Mouse (Mus musculus): ENCODE data around the gene Gcdh. TPM values are rescaled to one million over a fixed set of nuclear protein-coding genes. Genes with fewer than 3 reads are reported as not detected.

Gene Gcdh
- total RNA-seq (2021) = 10 to 100 TPM; 32.4 to 39.7 TPM

GRCm38 (mm10) chr8:84893709-84894134 lies at the start of gene Gcdh:
Gene Gcdh (minus strand): TSS chr8:84893921.
- DNase-seq (ENCODE audit: extremely low spot score in 1 of 2, low spot score in 1 of 2) = peak; percentile 69

- no peak for DNase-seq (ENCODE audit: extremely low spot score in 1 of 2, low spot score in 1 of 2)
These were observed 44.1 kb upstream of the Gcdh start for GRCm38 (mm10) chr8:84937620-84938485.

GRCm38 (mm10) chr8:84936962-84937546 lies 43.3 kb upstream of the Gcdh start, which contains the start of gene Mast1:
Gene Mast1 (minus strand): TSS chr8:84937359.
- peak; percentile 67 to 78 for DNase-seq (ENCODE audit: extremely low spot score in 1 of 2, low spot score in 1 of 2)

- DNase-seq (ENCODE audit: extremely low spot score in 1 of 2, low spot score in 1 of 2) = no peak
These were observed 42.6 kb upstream of the Gcdh start for GRCm38 (mm10) chr8:84936041-84936961.

GRCm38 (mm10) chr8:84935489-84935888 lies 41.8 kb upstream of the Gcdh start:
- no peak for DNase-seq (ENCODE audit: extremely low spot score in 1 of 2, low spot score in 1 of 2)

GRCm38 (mm10) chr8:84934860-84935259 lies 41.1 kb upstream of the Gcdh start:
- no peak for DNase-seq (ENCODE audit: extremely low spot score in 1 of 2, low spot score in 1 of 2)

- no peak for DNase-seq (ENCODE audit: extremely low spot score in 1 of 2, low spot score in 1 of 2)
These were observed 40.2 kb upstream of the Gcdh start for GRCm38 (mm10) chr8:84933767-84934559.

- DNase-seq (ENCODE audit: extremely low spot score in 1 of 2, low spot score in 1 of 2) = no peak
These were observed 36.9 kb upstream of the Gcdh start for GRCm38 (mm10) chr8:84930582-84930981.

GRCm38 (mm10) chr8:84928456-84929306 lies 35.0 kb upstream of the Gcdh start:
- peak in 1 of 2 experiments; percentile 80 for DNase-seq (ENCODE audit: extremely low spot score in 1 of 2, low spot score in 1 of 2)

- no peak for DNase-seq (ENCODE audit: extremely low spot score in 1 of 2, low spot score in 1 of 2)
These were observed 33.8 kb upstream of the Gcdh start for GRCm38 (mm10) chr8:84927513-84927912.

- DNase-seq (ENCODE audit: extremely low spot score in 1 of 2, low spot score in 1 of 2) = no peak
These were observed 31.8 kb upstream of the Gcdh start for GRCm38 (mm10) chr8:84925557-84925956.

- DNase-seq (ENCODE audit: extremely low spot score in 1 of 2, low spot score in 1 of 2) = no peak
These were observed 27.9 kb upstream of the Gcdh start for GRCm38 (mm10) chr8:84921596-84921995.

- DNase-seq (ENCODE audit: extremely low spot score in 1 of 2, low spot score in 1 of 2) = no peak
These were observed 24.9 kb upstream of the Gcdh start for GRCm38 (mm10) chr8:84918646-84919045.

- no peak for DNase-seq (ENCODE audit: extremely low spot score in 1 of 2, low spot score in 1 of 2)
These were observed 24.1 kb upstream of the Gcdh start for GRCm38 (mm10) chr8:84917781-84918180.

- no peak for DNase-seq (ENCODE audit: extremely low spot score in 1 of 2, low spot score in 1 of 2)
These were observed 21.5 kb upstream of the Gcdh start for GRCm38 (mm10) chr8:84915269-84915668.

GRCm38 (mm10) chr8:84913960-84914359 lies 20.2 kb upstream of the Gcdh start:
- DNase-seq (ENCODE audit: extremely low spot score in 1 of 2, low spot score in 1 of 2) = no peak

- no peak for DNase-seq (ENCODE audit: extremely low spot score in 1 of 2, low spot score in 1 of 2)
These were observed 19.8 kb upstream of the Gcdh start for GRCm38 (mm10) chr8:84913502-84913900.

GRCm38 (mm10) chr8:84912895-84913501 lies 19.3 kb upstream of the Gcdh start:
- no peak for DNase-seq (ENCODE audit: extremely low spot score in 1 of 2, low spot score in 1 of 2)

- no peak for DNase-seq (ENCODE audit: extremely low spot score in 1 of 2, low spot score in 1 of 2)
These were observed 18.7 kb upstream of the Gcdh start for GRCm38 (mm10) chr8:84912391-84912790.

Measured in layer of hippocampus, postnatal 25 days (tissue).